Mouse (Mus musculus) intestine, embryonic 15.5 days (tissue): ENCODE measurements at regions not wholly inside any gene's neighbourhood (a gene's known extent, or its start where the extent isn't known, plus 50 kb on each side); places are given as distances from the start of the nearest gene placed in this dataset.
A peak's percentile ranks its signal among the peaks of the same experiment; 100 is the strongest.

Source experiments
- ATAC-seq: fragments of 200-750 bp; cut with Nextera tagmentation; 2 replicates; pipeline ENCODE4 v1.8.0; 2017; ENCODE audit warnings: moderate TSS enrichment, moderate library complexity
- H3K27ac ChIP-seq: fragments of 300-500 bp; sonication (generic); 2 replicates; pipeline ENCODE4 v1.5.1; 2015; ENCODE audit warnings: mild to moderate bottlenecking, inconsistent platforms
- H3K27me3 ChIP-seq: fragments of 300-500 bp; sonication (generic); replicated peaks from 2 replicates; pipeline ENCODE4 v1.6.1; 2015; ENCODE audit warnings: inconsistent platforms
- H3K36me3 ChIP-seq: fragments of 300-500 bp; sonication (generic); 2 replicates; pipeline ENCODE4 v1.6.1; 2015; ENCODE audit warnings: inconsistent platforms
- H3K4me1 ChIP-seq: fragments of 300-500 bp; sonication (generic); replicated peaks from 2 replicates; pipeline ENCODE4 v1.6.1; 2015; ENCODE audit warnings: inconsistent platforms
- H3K4me2 ChIP-seq: fragments of 300-500 bp; sonication (generic); replicated peaks from 2 replicates; pipeline ENCODE4 v1.6.1; 2015; ENCODE audit warnings: mild to moderate bottlenecking, inconsistent platforms
- H3K4me3 ChIP-seq: fragments of 300-500 bp; sonication (generic); replicated peaks from 2 replicates; pipeline ENCODE4 v1.5.1; 2015; ENCODE audit warnings: inconsistent platforms
- H3K9ac ChIP-seq: fragments of 300-500 bp; sonication (generic); 2 replicates; pipeline ENCODE4 v1.6.1; 2015; ENCODE audit warnings: inconsistent platforms
- H3K9me3 ChIP-seq: fragments of 300-500 bp; sonication (generic); 2 replicates; pipeline ENCODE4 v1.6.1; 2016; ENCODE audit warnings: inconsistent platforms
- WGBS: fragments of 180-500 bp; shearing (Covaris S2); methylation state at CpG from one replicate; pipeline ENCODE4 v1.1.7; 2015; 5-methylcytosine and 5-hydroxymethylcytosine counted together

DNA sequence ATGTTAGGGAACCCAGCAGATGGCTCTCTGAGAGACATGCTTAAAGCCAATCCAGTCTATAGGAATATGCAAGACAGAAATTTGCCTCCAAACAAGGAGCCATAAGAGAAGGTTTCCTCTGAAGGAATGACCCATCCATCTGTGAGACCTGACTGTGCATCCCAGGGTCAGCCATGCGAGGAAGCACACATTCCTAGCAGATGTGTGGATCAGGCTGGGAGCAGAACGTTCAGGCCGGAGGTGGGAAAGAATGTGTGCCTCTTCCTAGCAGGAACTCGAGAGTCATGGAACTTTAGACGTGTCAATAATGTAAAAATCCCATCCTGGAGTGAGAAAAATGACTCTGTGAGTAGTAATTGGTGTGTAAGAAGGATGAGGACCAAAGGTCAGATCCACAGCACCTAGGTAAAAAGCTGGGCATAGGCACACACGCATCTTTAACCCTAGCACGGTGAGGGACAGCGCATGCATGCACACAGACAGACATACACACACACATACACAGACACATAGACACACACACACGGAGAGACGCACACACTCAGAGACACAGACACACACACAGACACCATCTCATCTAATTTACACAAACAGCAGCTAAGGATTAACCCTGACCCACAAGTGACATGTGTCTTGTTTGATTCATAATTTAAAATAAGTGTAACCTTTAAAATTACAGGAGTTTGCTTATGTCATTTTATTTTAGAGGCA is 51.5 kb upstream of the Etv6 start:
- Histone ChIP-seq H3K36me3 (no peaks in the 10 kb centered on the region), H3K27me3 (no peaks in the 10 kb centered on the region), H3K4me1 (0 out of 2 replicates have a peak, but pooled peaks cover 2% of the 10 kb centered on the region), H3K9me3 (no peaks in the 10 kb centered on the region), H3K9ac (no peak overlapping the region), H3K4me3 (no peak overlapping the region), H3K27ac (no peak overlapping the region), H3K4me2 (no peak overlapping the region)
- WGBS = 76% methylated on average over 10 of the region's 10 CpGs
- ATAC-seq = no peak

DNA sequence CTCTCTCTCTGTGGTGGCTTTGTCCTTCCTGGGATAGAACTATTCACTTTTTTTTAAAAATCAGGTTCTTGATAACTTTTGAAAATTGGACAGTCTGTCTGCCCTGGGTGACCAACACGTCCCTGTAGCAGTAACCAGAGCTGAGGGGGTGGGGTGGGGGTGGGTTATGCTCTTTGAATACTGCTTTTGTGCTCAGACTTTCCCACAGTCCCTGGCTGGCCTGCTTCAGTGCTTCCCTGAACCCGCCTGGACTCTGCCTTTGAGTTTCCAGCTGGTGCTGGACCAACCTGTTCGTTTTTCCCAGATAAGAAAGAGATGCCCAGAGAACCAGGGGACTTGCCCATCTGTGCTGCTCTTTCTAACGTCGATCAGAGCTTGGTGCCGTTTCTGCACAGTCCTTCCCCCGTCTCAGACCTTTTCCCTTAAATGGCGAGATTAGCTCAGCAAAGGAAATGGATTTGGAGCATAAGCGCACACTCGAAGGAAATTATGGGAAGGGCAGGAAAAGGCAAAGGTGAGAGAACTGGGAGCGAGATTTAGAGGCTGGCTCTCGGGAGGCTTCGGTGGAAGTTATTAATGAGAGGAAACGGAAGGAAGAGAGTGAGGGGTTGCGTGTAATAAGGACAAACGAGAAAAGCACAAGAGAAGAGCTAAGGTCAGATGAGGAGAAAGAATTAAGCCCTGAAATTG is 50.7 kb upstream of the Etv6 start:
- no peaks in the 10 kb centered on the region for H3K36me3 ChIP-seq
- no peak overlapping the region for H3K9ac ChIP-seq
- H3K27me3 ChIP-seq = no peaks in the 10 kb centered on the region
- no peak overlapping the region for H3K27ac ChIP-seq
- H3K9me3 ChIP-seq = no peaks in the 10 kb centered on the region
- H3K4me1 ChIP-seq = 0 out of 2 replicates have a peak, but pooled peaks cover 2% of the 10 kb centered on the region
- WGBS = 31% methylated on average over 16 of the region's 16 CpGs
- H3K4me3 ChIP-seq = no peak overlapping the region
- 0 out of 2 replicates have a peak overlapping the region, but pooled peaks have one; percentile 11 for H3K4me2 ChIP-seq
- no peak for ATAC-seq
